Mouse (Mus musculus): Measurements from ENCODE around the gene Tppp3. TPM values are rescaled to one million over a fixed set of nuclear protein-coding genes. Genes with fewer than 3 reads are reported as not detected.
A peak's percentile ranks its signal among the peaks of the same experiment; 100 is the strongest.

Tppp3 gene
- total and polyA plus RNA-seq, 3 experiments: 0.25 to 0.39 TPM; not detected in 1

- in situ Hi-C loops (cut with MboI; ENCODE audit: low pct_ligation_motif_present, low pct_unique_long_range_greater_than_20kb, low sequenced_read_pairs) (no loop called here), dilution Hi-C loops (cut with MboI; ENCODE audit: extremely low pct_ligation_motif_present, extremely low pct_unique_long_range_greater_than_20kb, low sequenced_read_pairs) (no loop called here)
- Histone ChIP-seq H3K36me3 (replicated peaks in 1 of 2; ENCODE audit: control insufficient read depth in 1 of 2, insufficient read depth in 1 of 2, low read length in 1 of 2) (no peaks in the 10 kb centered on the region), H3K9ac (ENCODE audit: insufficient read depth, low read depth) (peak overlapping the region; percentile 31; the same call in 1 of the 2 replicates), H3K4me1 (ENCODE audit: control insufficient read depth in 1 of 2, insufficient read depth in 2 of 2) (peaks cover 0 to 12% of the 10 kb centered on the region in 2 experiments; a peak in 2 of 4 replicates), H3K9me3 (replicated peaks; ENCODE audit: low read length) (no peaks in the 10 kb centered on the region), H3K27me3 (replicated peaks) (no peaks in the 10 kb centered on the region), H3K4me3 (replicated peaks in 1 of 3; ENCODE audit: low read depth in 2 of 3, low read length in 2 of 3, poor library complexity in 1 of 3) (peak overlapping the region in 1 of 3 experiments; percentile 11), H3K4me2 (ENCODE audit: insufficient read depth, low read depth, poor library complexity, severe bottlenecking) (peak overlapping the region; percentile 76), H3K79me2 (replicated peaks; ENCODE audit: control insufficient read depth, extremely low read depth, insufficient read depth, poor library complexity, severe bottlenecking) (no peaks in the 10 kb centered on the region), H3K27ac (ENCODE audit: insufficient read depth, low read depth) (no peak overlapping the region)
- TF ChIP-seq MYC (IDR thresholded peaks at IDR 0.05; ENCODE audit: low read depth, low read length) (0 out of 2 replicates have a peak, but pooled peaks have one; percentile 26), MAFK (IDR thresholded peaks at IDR 0.05; ENCODE audit: insufficient replicate concordance, low read length) (no peak), ZNF384 (IDR thresholded peaks at IDR 0.05; ENCODE audit: low read depth, low read length) (peak; percentile 69)
- peak; percentile 7 for DNase-seq (ENCODE audit: extremely low read depth)
Observed at GRCm38 (mm10) chr8:105455218-105455617, 16.1 kb downstream of the Tppp3 start.

- no peaks in the 10 kb centered on the region for H3K27me3 ChIP-seq (replicated peaks)
- TF ChIP-seq TBP (conservative IDR thresholded peaks at IDR 0.05; ENCODE audit: low read depth, low read length) (no peak), ELF1 (IDR thresholded peaks at IDR 0.05; ENCODE audit: low read depth, low read length) (no peak), PAX5 (IDR thresholded peaks at IDR 0.05; ENCODE audit: low read length) (no peak), CHD1 (IDR thresholded peaks at IDR 0.05; ENCODE audit: low read depth, low read length) (no peak), ZC3H11A (IDR thresholded peaks at IDR 0.05; ENCODE audit: low read depth, low read length) (no peak), IRF4 (IDR thresholded peaks at IDR 0.05; ENCODE audit: low read depth, low read length) (no peak), TCF12 (IDR thresholded peaks at IDR 0.05; ENCODE audit: low read depth, low read length) (no peak), NRF1 (IDR thresholded peaks at IDR 0.05; ENCODE audit: low read depth, low read length) (no peak), UBTF (IDR thresholded peaks at IDR 0.05; ENCODE audit: low read depth, low read length) (no peak), MAFK (IDR thresholded peaks at IDR 0.05; ENCODE audit: insufficient replicate concordance, low read length) (no peak), RAD21 (IDR thresholded peaks at IDR 0.05; ENCODE audit: low read depth, low read length) (no peak), BHLHE40 (IDR thresholded peaks at IDR 0.05; ENCODE audit: low read depth, low read length) (no peak), USF1 (IDR thresholded peaks at IDR 0.05; ENCODE audit: low read depth, low read length) (no peak), MXI1 (IDR thresholded peaks at IDR 0.05; ENCODE audit: low read depth, low read length) (no peak)
- DNase-seq (ENCODE audit: extremely low read depth): no peak
- in situ Hi-C loops (cut with MboI; ENCODE audit: low pct_ligation_motif_present, low pct_unique_long_range_greater_than_20kb, low sequenced_read_pairs): no loop called here
- no peak overlapping the region for H3K4me2 ChIP-seq (ENCODE audit: insufficient read depth, low read depth, poor library complexity, severe bottlenecking)
- no peak overlapping the region for H3K27ac ChIP-seq (ENCODE audit: insufficient read depth, low read depth)
- no peaks in the 10 kb centered on the region for H3K79me2 ChIP-seq (replicated peaks; ENCODE audit: control insufficient read depth, extremely low read depth, insufficient read depth, poor library complexity, severe bottlenecking)
- peaks cover 0 to 12% of the 10 kb centered on the region in 2 experiments; a peak in 2 of 4 replicates for H3K4me1 ChIP-seq (ENCODE audit: control insufficient read depth in 1 of 2, insufficient read depth in 2 of 2)
- H3K9ac ChIP-seq (ENCODE audit: insufficient read depth, low read depth): no peak overlapping the region
- no peaks in the 10 kb centered on the region for H3K36me3 ChIP-seq (replicated peaks in 1 of 2; ENCODE audit: control insufficient read depth in 1 of 2, insufficient read depth in 1 of 2, low read length in 1 of 2)
- no peaks in the 10 kb centered on the region for H3K9me3 ChIP-seq (replicated peaks; ENCODE audit: low read length)
- dilution Hi-C loops (cut with MboI; ENCODE audit: extremely low pct_ligation_motif_present, extremely low pct_unique_long_range_greater_than_20kb, low sequenced_read_pairs): no loop called here
- H3K4me3 ChIP-seq (replicated peaks in 1 of 3; ENCODE audit: low read depth in 2 of 3, low read length in 2 of 3, poor library complexity in 1 of 3): no peak overlapping the region
Observed at GRCm38 (mm10) chr8:105454088-105454487, 17.2 kb downstream of the Tppp3 start.
